Mouse (Mus musculus) spleen, adult 10 weeks (tissue): ENCODE results near the gene Cnp. TPM values are rescaled to one million over a fixed set of nuclear protein-coding genes. Genes with fewer than 3 reads are reported as not detected.

ENCODE experiments used
- polyA plus RNA-seq: library from polyadenylated mRNA; stranded (reverse); fragments of 350-450 nt; fragmentation: Illumina TruSeq; extraction: RNeasy Lipid Tissue Mini Kit (QIAGEN cat#74804); gene quantifications from one replicate; pipeline ENCODE4 v1.2.3, GENCODE M21; 2015; ENCODE audit warnings: low replicate concordance; ENCODE audit not compliant: insufficient read depth

The Cnp gene
- polyA plus RNA-seq, result 99.4 TPM

GRCm38 (mm10) chr11:100574708-100575483 is at the start of gene Cnp:
TSS of gene Cnp (plus strand) at chr11:100574904.

GRCm38 (mm10) chr11:100527458-100528374 is 47.0 kb upstream of the Cnp start, which contains the start of gene Acly:
TSS of gene Acly (minus strand) at chr11:100528000.

DNA sequence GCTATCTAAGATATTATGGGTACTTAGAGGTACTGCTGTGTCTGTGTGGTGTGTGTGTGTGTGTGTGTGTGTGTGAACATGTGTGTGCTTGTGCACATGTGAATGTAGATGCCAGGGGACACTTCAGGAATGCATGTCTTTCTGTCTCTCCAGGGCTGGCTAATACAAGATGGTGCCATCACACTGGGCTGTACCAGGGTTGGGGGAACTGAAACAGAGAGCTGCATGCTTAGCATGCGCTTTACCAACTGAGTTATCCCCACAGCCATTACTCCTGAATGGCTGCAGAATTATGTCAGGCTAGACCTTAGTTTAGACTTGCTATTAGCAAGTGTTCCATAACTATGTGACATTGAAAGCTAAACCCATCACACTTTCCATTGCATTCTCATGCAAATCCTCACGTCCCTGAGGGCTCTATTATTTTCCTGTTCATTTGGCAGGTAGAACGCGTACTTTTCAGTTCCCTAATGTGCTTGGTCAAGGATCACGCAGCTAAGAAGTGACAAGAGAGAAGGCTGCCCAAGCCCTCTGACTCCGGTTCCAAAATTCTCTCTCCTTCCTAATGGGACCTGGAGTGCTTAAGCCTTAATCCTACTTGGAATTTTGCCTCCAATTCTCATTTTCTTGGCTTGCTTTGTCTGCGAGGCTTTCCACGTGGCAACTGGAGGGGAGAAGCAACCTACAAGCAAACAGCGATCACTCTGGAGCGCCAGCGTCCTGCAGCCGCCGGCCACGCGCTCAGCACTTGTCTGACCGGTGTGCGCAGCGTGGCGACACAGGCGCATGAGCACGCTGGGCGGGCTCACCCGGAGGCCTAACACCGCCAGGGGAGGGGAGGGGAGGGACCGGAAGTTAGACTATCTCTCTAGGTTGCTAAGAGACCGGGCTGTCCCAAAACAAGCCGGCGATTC is 29.6 kb upstream of the Cnp start, which contains the start of gene Ttc25:
Gene Ttc25 (plus strand): TSS at position 776 of the 914 bp plus-strand sequence.

GRCm38 (mm10) chr11:100618761-100619484 is 44.2 kb downstream of the Cnp start, which contains the start of gene Nkiras2:
TSS of gene Nkiras2 (plus strand) at chr11:100619244.

GRCm38 (mm10) chr11:100619982-100620381 is 45.3 kb downstream of the Cnp start, which contains the start of gene Dnajc7:
TSS of gene Dnajc7 (minus strand) at chr11:100620168.

Other genes starting within 250 kb of the Cnp start
- not detected for gene Gast, start 240.5 kb upstream of the Cnp start, polyA plus RNA-seq
- 28.3 TPM for gene Hap1, start 218.8 kb upstream of the Cnp start, polyA plus RNA-seq
- 19.0 TPM for gene Jup, start 177.1 kb upstream of the Cnp start, polyA plus RNA-seq
- gene P3h4, start 160.1 kb upstream of the Cnp start, polyA plus RNA-seq, result 5.2 TPM
- gene Fkbp10, start 159.2 kb upstream of the Cnp start, polyA plus RNA-seq, result 5.2 TPM
- gene Nt5c3b, start 133.1 kb upstream of the Cnp start, polyA plus RNA-seq, result 53.8 TPM
- 0.41 TPM for gene Klhl10, start 133.0 kb upstream of the Cnp start, polyA plus RNA-seq
- 11.0 TPM for gene Klhl11, start 102.2 kb upstream of the Cnp start, polyA plus RNA-seq
- gene Acly, start 46.9 kb upstream of the Cnp start, polyA plus RNA-seq, result 92.7 TPM
- gene Ttc25, start 29.3 kb upstream of the Cnp start, polyA plus RNA-seq, result 0.15 TPM
- 17.5 TPM for gene Nkiras2, start 44.3 kb downstream of the Cnp start, polyA plus RNA-seq
- gene Dnajc7, start 45.3 kb downstream of the Cnp start, polyA plus RNA-seq, result 892 TPM
- gene Zfp385c, start 117.6 kb downstream of the Cnp start, polyA plus RNA-seq, result 0.11 TPM
- 25.0 TPM for gene Dhx58, start 129.4 kb downstream of the Cnp start, polyA plus RNA-seq
- 20.4 TPM for gene Kat2a, start 137.6 kb downstream of the Cnp start, polyA plus RNA-seq
- gene Hspb9, start 138.9 kb downstream of the Cnp start, polyA plus RNA-seq, result not detected
- 93.5 TPM for gene Rab5c, start 163.3 kb downstream of the Cnp start, polyA plus RNA-seq
- gene Kcnh4, start 185.0 kb downstream of the Cnp start, polyA plus RNA-seq, result 0.17 TPM
- not detected for gene Hcrt, start 188.0 kb downstream of the Cnp start, polyA plus RNA-seq
- gene Ghdc, start 196.1 kb downstream of the Cnp start, polyA plus RNA-seq, result 5.1 TPM